Mouse (Mus musculus): ENCODE results near the gene Fgfr2. TPM values are rescaled to one million over a fixed set of nuclear protein-coding genes. Genes with fewer than 3 reads are reported as not detected.
A peak's percentile ranks its signal among the peaks of the same experiment; 100 is the strongest.

Gene Fgfr2
- total RNA-seq, 2 experiments from 2014 or later = 2.1 to 3.9 TPM

DNA sequence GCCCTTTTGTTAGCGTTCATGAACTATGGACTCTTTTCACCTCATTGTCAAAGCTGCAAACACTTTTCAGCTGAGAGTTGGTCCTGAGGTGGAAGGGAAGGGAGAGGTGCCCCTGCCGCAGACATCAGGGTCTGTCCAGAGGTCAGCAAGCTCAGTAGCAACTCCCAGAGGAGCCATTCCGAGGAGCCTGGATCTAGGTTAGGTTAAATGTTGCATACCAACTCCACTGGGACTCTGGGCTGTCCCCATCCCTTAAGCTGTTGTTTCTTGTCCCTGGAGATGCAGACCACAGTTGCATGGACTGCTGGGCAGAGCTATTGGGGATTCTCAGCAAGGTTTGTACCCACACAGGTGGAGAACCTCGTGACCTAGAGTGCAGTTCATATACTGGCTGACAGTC lies 424.0 kb downstream of the Fgfr2 start:
- no peak for DNase-seq
- intact Hi-C loops (cut with DNase I) = no loop called here

DNA sequence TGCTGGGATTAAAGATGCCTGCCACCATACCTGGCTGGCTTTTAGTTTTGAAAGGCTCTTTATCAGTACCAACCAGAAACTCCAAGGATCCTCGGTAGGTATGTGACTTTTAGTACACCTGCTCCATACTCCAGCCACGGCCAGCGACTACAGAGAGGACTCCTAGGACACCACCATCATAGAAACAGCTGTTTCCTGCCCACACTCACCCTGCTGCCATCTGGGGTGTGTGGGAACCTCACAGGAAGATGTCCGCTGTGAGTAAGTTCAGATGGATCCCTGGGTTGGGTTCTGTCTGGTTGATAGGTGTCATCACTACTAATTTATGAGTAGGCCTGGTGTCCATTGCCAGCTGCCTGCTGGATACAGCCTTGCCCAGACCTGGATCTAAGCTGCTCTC lies 424.4 kb downstream of the Fgfr2 start:
- no peak for DNase-seq
- intact Hi-C loops (cut with DNase I) = no loop called here

DNA sequence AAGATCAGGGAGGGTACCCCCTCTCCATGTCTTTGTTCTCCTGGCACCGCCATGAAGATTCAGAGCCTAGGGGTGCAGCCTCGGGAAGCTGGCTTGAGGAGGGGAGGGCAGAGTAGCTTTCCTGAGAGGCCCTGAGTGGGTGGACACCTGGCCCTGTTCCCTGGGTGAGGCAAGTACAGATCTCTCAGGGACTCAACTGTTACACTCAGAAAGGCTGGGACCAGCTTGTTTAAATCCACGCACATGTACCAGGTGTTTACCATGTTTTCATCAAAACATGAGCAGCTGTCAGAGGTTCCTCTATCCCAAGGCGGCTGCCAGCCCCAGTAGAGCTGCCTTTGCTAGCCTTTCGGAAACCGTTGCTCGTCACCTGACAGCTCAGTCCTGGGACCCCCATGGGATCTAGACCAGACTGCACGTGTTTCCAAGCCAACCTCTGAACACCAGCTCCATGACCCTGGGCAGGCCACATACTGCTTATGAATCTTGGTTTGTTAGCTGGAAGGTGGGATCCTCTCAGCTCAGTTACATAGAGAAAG lies 425.8 kb downstream of the Fgfr2 start:
- no peak for DNase-seq
- intact Hi-C loops (cut with DNase I) = no loop called here

DNA sequence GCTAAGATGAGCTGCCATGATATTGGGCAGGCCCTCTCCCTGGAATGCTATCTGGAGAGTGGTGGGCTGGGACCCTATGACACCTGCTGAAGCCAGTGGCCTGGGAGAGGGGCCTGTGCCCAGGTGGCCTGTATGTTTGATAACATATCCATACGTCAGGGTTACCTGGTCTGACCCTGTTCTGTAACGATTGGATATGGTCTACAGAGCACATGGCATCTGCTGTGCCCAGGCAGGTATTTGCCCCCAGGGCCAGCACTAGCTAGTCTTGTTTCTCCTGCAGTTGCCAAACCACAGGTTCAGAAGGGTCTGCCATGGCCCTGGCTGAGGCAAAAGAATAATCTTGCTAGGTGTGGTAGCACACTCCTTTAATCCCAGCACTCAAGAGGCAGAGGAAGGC lies 429.6 kb downstream of the Fgfr2 start:
- intact Hi-C loops (cut with DNase I) = no loop called here

DNA sequence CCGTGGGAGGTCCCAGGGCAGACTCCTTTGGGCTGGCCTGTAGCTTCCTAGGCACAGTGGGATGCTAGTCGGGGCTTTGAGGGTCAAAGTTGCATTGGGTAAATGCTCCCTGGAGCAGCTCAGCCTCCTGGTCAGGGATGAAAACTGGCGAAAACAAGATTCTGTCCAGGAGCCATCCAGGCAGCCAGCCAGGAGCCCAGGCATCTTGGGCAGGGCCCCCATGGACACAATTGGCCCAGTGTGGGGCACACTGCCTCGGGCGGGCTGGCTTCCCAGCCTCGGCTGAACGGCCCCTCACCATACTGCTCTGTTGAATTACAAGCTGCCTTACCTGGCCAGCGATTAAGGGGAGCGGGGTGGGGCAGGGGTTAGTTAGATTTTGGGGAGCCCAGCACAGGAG lies 430.4 kb downstream of the Fgfr2 start:
- DNase-seq = no peak
- intact Hi-C loops (cut with DNase I) = no loop called here

More for the DNA sequence above, 429.6 kb downstream of the Fgfr2 start:
- DNase-seq = no peak

DNA sequence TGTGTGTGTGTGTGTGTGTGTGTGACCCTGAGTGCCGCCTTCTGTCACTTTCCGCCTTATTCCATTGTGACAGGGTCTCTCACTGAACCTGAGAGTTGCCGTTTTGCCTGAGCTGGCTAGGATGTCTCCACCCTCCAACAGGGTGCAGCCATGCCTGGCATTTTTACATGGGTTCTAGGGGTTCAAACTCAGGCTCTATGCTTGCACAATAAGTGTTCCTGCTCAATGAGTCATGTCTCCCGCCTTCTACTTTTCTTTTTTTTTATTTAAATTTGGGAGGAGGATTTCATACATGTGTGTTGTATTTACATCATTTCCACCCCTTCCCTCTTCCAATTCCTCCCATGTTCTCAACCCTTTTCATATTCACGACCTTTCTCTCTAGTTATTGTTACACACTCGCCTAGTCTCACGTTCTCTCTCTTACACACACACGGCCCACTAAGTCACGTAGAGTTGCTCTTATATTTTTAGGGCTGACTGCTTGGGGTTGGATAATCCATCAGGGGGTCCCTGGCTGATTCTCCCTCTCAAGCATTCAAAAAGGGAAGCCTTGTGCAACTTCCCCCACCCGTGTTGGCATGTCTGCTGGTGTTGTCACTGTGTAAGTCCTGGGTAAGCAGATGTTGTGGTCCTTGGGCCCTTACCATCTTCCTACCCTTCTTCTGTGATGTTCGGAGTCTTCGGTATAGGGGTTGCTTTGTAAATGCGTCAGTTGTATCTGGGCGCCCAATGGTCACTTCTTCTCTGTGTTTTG lies 432.3 kb downstream of the Fgfr2 start:
- intact Hi-C loops (cut with DNase I) = no loop called here
- no peak for DNase-seq

DNA sequence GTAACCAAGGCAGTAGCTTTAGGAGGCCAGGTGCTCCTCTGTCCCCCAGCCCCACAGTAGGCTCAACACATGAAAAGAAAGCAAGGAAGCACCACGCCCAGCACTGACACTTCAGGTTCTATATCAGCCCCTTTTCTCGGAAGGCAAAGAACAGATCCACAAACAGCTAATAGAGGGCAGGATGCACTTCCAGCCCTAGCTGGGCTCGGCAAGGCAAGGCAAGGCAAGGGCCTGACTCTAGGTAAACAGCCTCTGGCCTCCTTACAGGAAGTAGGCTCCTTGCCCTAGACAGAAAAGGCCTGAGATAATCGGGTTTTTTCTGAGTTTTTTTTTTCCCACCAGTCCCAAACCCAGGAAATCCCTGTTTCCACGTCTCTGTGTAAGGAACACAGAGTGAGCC lies 433.4 kb downstream of the Fgfr2 start:
- no peak for DNase-seq
- intact Hi-C loops (cut with DNase I) = no loop called here

DNA sequence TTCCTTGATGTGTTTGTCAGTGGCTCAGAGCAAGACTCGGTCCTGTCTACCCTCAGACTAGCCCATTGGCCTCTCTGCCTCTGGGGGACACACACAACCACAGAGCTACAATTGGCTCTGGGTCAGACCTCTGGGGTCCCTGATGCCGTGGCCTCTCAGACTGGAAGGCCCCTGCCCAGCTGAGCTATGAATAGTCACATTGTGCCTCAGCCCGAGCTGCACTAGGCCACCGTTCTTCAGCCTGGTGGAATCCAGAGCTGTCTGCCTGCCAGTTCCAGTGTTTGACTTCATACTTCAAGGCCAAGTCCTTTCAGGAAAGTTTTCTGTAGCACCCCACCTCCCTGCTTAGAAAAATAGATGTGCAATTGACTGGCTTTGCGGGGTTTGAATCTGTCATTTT lies 434.4 kb downstream of the Fgfr2 start:
- intact Hi-C loops (cut with DNase I) = no loop called here
- DNase-seq = peak in 1 of 2 experiments; percentile 45

DNA sequence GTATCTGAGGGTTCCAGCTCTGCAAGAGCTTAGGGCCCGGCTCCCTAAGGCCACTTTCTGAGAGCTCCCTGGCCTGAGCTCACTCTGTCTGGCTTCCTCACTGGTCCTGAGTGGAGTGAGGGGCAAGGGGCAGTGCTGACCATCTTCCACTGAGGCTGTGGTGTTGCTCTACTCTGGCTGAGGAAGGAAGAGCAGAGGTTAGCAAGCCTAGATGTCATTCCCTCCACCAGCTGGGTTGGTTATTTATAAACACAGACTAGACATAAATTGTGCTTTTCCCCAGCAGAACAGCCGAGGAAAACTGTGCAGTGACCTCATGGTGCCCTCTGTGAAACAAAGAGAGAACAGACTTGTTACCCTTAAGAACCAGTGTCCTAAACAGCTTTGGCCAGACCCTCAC lies 435.3 kb downstream of the Fgfr2 start:
- intact Hi-C loops (cut with DNase I) = no loop called here
- DNase-seq = no peak

DNA sequence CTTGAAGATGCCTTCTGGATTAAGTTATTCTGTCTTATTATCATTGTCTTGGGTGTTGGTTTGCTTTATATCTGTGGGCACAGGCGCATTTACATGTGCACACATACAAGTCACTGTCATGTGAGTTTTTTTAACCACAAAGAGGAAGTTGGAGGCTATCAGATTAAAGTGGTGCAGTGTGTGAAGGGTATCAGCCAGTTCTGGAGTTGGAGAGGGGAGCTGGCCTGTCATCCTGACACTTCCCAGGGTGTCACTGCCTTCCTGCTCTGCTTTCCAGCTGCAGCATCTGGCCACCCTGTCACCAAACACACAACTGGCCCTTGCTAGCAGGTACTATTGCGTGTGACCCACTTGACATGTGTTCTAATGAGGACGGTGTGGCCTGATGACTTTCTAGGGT lies 436.6 kb downstream of the Fgfr2 start:
- no peak for DNase-seq
- intact Hi-C loops (cut with DNase I) = no loop called here

DNA sequence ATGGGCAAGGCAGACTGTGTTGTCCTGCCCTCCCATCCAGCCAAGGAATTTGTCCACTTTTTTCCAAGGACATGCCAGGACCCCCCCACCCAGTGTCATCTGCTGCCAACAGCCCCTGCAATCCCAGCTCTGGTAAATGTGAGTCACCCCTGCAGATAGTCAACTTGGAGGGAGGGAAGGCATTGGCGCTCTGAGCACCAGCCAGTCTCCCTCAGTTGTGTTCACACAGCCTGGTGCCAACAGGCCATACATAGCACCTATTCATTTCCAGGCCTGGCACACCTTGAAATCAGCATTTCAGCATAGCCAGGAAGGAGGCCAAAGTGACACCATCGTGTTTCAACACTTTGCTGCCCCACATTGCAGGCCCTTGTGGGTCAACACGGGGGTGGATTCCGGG lies 439.2 kb downstream of the Fgfr2 start:
- no peak for DNase-seq
- intact Hi-C loops (cut with DNase I) = no loop called here

DNA sequence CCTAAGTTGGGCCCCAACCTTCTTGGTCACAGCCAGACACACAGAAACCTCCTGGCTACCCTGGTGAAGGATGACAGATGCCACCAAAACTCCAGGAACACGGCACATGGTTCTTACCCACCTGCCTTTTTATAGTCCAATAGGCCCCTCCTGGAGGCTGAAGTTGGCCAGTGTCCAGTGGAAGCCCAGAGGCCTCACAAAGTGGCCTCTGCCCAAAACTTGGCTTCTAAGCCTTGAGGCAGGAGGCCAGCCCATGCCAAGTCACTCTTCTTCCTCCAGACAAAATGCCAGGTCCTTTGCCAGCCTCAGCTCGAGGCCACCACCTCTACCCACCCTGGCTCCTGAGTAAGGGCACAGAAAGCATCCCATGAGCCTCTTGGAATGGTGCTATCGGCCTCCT lies 440.2 kb downstream of the Fgfr2 start:
- DNase-seq = no peak
- intact Hi-C loops (cut with DNase I) = no loop called here

DNA sequence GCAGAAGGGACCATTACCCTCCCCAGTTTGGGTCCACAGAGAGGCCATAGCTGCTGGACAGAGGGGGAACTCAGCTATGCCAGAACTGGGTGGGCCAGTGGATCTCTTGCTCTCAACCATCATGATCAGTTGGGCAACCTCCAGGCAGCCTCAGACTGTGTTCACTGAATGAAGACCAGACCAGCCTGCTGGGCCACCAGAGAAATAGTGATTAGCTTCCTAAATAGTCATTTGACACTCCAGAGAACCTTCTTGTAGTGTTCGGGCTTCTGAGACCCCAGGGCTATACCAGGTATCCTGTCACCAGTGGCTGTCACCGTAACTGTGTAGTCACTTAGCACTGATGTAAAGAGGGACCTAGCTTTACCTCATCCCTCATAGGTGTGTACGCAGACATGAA lies 440.8 kb downstream of the Fgfr2 start:
- intact Hi-C loops (cut with DNase I) = no loop called here
- no peak for DNase-seq

DNA sequence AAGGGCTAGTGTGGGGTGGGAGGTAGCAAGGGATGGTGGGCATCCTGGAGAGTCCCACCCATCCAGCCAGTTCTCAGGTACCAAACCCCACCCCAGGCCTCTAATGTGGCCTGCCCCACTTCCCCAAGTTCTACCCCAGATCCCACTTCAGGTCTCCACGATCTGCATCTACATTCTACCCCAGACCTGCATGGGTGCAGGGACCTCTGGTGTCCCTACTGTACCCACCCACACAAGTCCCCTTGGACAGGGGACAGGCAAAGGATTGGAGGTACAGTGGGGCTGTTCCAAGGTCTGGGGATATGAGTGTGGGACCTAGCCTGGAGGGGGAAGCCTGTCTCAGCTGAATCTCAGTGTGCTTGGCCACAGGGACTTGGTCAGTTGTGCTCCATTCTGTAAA lies 441.3 kb downstream of the Fgfr2 start:
- no peak for DNase-seq
- intact Hi-C loops (cut with DNase I) = no loop called here

DNA sequence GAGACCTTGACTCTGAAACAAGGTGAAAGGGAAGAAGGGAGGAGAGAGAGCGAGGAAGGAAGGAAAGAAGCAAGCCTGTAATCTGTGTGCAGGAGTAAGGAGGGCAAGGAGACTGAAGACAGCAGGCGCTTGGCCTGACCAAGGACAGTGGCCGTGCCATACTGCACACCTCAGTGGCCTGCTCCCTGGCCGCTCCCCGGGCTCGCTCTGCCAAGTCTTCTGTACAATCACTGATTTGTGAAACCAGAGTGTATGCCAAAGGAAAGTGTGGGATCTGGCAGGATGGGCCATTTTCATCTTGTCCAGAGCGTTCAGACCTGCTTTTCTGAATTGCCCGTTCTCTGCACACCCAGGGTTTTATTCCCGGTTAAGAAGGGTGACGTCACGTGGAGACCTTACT lies 441.9 kb downstream of the Fgfr2 start:
- peak in 1 of 2 experiments; percentile 40 for DNase-seq
- intact Hi-C loops (cut with DNase I) = no loop called here

DNA sequence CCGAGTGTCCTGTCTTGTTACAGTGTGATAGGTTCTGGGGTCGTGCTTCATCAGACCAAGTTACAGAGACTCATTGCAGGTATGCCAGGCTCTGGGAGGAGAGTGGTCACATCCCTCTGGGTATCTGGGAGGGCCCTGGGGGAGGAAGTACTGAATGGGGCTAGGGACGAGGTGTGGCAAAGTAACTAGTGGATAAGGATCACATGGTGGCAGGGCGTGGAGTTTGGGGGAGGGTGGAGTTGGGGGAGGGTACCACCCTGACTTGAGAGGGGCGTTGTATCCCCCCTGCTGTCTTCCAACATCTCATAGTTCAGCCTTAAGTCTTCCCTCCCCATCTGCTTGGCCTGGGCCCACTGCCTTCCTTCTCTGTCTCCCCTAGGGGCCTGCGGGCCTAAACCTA lies 443.6 kb downstream of the Fgfr2 start:
- intact Hi-C loops (cut with DNase I) = no loop called here
- DNase-seq = no peak

DNA sequence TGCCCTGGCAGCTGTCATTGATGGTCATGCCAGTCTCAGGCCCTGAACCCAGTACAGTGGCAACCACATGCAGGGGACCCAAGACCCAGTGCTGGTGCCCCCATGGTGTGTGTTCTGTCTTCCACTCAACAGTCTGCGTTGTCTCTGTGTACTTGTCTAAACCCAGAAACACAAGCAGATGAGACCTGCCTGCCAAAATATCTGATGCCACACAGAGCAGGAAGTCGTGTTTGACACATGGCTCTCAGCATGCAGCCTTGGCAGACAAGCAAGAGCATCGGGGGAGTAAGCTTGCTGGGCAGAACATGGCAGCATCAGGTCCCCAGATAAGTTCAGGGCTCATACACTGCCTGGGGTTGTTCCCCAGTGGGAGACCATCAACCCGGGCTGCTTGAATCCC lies 444.0 kb downstream of the Fgfr2 start:
- no peak for DNase-seq
- intact Hi-C loops (cut with DNase I) = no loop called here

DNA sequence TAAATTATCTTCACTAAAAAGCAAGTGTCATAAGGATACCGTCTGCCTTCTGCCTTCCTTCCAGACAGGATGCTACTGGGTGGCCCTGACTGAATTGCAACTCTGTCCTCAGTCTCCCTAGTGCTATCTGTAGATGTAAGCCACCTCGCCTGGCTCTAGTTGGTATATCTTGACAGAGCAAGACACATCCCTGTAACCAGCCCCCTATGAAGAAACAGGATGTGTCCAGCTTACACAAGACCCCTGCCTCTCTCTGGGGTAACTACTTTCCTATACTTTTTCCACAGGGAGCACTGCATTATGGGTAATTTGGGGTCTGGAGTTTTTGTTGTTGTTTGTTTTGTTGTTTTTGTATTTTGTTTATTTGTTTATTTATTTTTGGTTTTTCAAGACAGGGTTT lies 447.2 kb downstream of the Fgfr2 start:
- no peak for DNase-seq
- intact Hi-C loops (cut with DNase I) = no loop called here

DNA sequence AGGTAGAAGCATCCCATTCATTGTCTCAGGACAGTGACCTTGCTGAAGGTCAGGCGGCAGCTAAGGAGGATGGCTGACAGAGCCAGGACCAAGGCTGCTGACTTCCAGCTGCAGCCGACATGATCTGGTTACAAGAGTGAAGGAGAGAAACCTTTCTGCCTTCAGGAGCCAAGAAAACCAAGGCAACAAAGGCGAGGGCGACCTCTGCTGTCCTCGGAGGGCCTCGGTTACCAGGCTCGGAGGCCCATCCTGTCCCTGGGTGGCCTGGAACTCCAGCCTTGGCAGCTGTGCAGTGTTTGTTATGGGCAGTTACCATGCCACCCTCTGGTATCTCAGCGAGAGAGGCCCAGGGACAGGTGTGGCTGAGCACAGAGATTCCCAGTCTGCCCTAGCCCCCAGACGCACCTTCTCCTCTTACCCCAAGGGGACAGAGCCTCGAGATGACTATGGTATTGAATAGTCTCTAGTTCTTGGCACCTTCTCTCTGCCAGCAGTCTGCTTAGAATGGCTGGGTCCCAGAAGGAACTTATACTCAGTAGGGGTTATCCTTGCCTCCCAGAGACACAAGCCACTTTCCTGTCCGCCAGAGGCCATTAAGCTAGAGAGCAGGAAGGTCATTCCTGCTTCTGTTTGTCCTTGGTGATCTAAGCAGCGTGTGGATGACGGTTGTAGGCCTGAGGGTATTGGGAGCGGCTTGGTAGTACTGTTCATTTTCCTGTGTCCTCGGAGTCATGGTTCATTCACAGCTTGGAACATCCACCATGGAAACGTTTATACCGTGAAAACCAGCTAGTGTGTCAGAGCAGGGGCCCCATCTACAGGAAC lies 449.0 kb downstream of the Fgfr2 start:
- intact Hi-C loops (cut with DNase I) = loop anchor here (1.0 to 5.0 kb wide), 3 partner anchors 18 to 138 kb away; partner anchors contain the start of gene Fam53b
- peak; percentile 73 to 82 for DNase-seq

DNA sequence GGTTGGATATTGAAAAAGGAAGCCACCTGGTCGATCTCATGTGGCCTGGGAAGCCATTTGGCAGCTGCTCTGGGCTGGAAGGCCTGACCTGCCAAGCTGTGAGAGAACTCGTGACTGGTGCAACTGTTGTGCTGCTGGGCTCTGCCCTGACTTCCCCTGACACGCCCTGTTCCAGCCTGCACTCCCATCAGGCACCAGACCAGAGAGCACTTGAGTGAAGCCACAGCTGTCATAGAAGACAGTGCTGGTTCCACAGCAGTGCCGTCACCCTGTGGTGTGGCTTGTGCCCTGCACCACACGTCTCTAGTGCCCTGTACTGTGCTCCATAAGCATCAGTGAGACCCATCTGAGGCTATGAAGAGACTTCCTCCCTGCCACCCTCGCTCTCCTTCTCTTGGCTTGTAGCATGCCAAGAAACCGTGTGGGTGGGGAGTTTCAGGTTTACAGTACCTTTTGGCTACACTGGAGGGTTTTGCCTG lies 450.6 kb downstream of the Fgfr2 start:
- intact Hi-C loops (cut with DNase I) = loop anchor here (5.0 kb wide), 2 partner anchors 40 to 140 kb away; partner anchors contain the start of gene Fam53b
- DNase-seq = peak; percentile 72 to 73

DNA sequence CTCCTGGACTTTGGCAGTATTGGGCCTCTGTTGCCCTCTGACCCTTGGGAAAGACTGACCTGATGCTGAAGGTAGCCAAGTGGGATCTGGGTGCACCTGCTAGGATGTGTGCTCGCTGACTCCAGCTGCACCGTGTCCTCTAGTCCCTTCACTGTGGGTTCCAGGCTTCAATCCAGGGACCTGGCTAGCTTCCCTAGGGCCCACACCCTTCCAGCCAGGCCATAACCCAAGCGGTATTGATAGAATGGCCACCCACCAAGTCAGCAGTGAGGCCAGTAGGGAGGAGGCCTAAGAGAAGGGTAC lies 452.3 kb downstream of the Fgfr2 start:
- DNase-seq = peak; percentile 80 to 81

More for the DNA sequence above, 452.3 kb downstream of the Fgfr2 start:
- intact Hi-C loops (cut with DNase I) = loop anchor here (5.0 kb wide), 2 partner anchors 41 to 141 kb away; partner anchors contain the start of gene Fam53b

Data from heart, postnatal 14 days (tissue).